Mouse (Mus musculus): Measurements from ENCODE around the gene Calm5.
"Not testable (repeated sequence)": the region's sequence is repeated elsewhere in the genome, so short reads cannot be mapped to it uniquely, and the experiment has no call there.

- not testable (repeated sequence) for TF ChIP-seq CTCF (IDR thresholded peaks at IDR 0.05; ENCODE audit: control insufficient read depth, insufficient read depth, low read length); POLR2A (IDR thresholded peaks at IDR 0.05; ENCODE audit: borderline replicate concordance, control insufficient read depth, low read depth, low read length)
Measured at GRCm38 (mm10) chr13:3837312-3837807, 16.6 kb upstream of the Calm5 start, which contains the start of gene Calm4.

Measured in bone marrow, adult 2 months (tissue).